Mouse (Mus musculus): Measurements from ENCODE around the gene Pbx4. TPM values are rescaled to one million over a fixed set of nuclear protein-coding genes. Genes with fewer than 3 reads are reported as not detected.

The Pbx4 gene
- polyA plus RNA-seq, 1 experiment from 2014 or later, result 2.0 TPM

DNA sequence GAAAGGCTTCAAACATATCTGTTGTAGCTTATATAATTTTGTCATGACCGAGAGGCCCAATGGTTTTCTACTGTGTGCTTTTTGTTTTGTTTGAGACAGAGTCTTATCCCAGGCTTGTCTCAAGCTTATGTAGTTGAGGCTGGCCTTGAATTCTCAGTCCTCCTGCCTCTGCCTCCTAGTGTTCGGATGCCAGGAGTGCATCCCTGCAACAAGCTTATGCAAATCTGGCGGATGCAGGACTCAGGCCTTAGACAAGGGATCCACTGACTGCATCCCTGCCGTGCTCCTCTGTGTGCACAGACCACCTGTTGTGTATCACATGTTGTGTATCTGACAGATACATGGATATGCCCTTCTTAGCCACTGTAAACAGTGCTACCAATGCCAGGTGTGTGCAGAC is 28.5 kb downstream of the Pbx4 start:
- H3K4me1 ChIP-seq (ENCODE audit: control insufficient read depth, low read depth, low read length), result peaks cover 5% of the 10 kb centered on the region; the same call in 1 of the 2 replicates
- H3K9me3 ChIP-seq (replicated peaks; ENCODE audit: control insufficient read depth, low read length), result no peaks in the 10 kb centered on the region
- H3K36me3 ChIP-seq (ENCODE audit: control insufficient read depth, insufficient read depth), result no peaks in the 10 kb centered on the region
- no peak overlapping the region for H3K4me2 ChIP-seq (ENCODE audit: low read depth, low read length)
- H3K27me3 ChIP-seq (ENCODE audit: control insufficient read depth, insufficient read depth, low read depth, low read length), result no peaks in the 10 kb centered on the region
- no peak overlapping the region for H3K4me3 ChIP-seq (ENCODE audit: low read depth, low read length)
- 60% methylated on average over 4 of the region's 4 CpGs for WGBS (ENCODE audit: insufficient replicate concordance)
- H3K27ac ChIP-seq (ENCODE audit: low read length), result no peak overlapping the region
- no peak for ATAC-seq (ENCODE audit: low read depth)
- no peak overlapping the region for H3K9ac ChIP-seq (ENCODE audit: low read depth, low read length)

DNA sequence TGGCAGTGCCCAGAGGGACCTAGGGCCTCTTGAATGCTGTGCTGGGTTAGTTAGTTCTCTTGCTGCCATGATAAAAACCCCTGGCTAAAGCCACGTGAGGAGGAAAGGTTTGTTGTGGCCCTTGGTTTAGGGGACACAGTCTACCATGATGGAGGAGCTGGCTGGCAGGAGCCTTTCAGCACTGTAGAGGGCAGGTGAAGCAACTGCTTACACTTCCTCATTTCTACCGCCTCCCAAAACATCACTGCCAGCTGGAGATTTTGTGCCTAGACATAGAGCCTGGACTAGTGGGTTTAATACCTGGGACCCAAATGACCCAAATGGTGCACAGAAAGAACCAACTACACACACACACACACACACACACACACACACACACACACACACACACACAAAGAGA is 29.0 kb downstream of the Pbx4 start:
- no peak overlapping the region for H3K4me3 ChIP-seq (ENCODE audit: low read depth, low read length)
- WGBS (ENCODE audit: insufficient replicate concordance), result 31% methylated on average over 2 of the region's 2 CpGs

DNA sequence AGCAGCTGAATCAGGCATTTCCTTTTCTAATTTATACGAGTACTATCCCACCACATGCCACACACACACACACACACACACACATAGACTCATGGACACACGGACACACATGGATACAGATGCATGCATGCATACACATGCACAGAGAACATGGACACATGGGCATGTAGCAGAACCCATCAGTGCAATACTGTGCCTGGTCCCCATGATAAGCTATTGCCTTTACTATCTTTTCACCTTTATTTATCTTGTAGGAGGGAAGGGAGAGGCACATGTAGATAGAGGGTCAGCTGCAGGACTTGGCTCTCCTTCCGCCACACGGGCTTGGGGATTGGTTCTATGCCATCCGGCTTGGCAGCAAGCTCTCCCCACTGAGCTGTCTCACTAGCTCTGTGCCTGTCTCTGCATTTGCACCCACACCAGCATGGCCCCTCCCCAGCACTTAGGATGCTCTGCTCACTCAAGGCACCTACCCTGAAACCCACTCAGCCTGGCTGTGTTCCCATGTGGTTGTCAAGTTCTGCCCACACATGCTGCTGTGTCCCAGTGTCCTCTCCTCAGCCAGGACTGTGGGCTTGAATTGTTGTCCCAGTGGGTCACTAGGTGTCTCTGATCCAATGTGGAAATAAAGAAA is 31.2 kb downstream of the Pbx4 start:
- Histone ChIP-seq H3K4me1 (ENCODE audit: control insufficient read depth, low read depth, low read length) (peaks cover 5% of the 10 kb centered on the region; the same call in 1 of the 2 replicates), H3K27ac (ENCODE audit: low read length) (no peak overlapping the region), H3K4me3 (ENCODE audit: low read depth, low read length) (no peak overlapping the region), H3K9me3 (replicated peaks; ENCODE audit: control insufficient read depth, low read length) (no peaks in the 10 kb centered on the region), H3K4me2 (ENCODE audit: low read depth, low read length) (no peak overlapping the region), H3K36me3 (ENCODE audit: control insufficient read depth, insufficient read depth) (no peaks in the 10 kb centered on the region), H3K27me3 (ENCODE audit: control insufficient read depth, insufficient read depth, low read depth, low read length) (no peaks in the 10 kb centered on the region), H3K9ac (ENCODE audit: low read depth, low read length) (no peak overlapping the region)
- WGBS (ENCODE audit: insufficient replicate concordance), result 54% methylated on average over 5 of the region's 5 CpGs
- peak; percentile 51; the same call in 1 of the 2 replicates for ATAC-seq (ENCODE audit: low read depth)

More for the DNA sequence above, 29.0 kb downstream of the Pbx4 start:
- Histone ChIP-seq H3K27me3 (ENCODE audit: control insufficient read depth, insufficient read depth, low read depth, low read length) (no peaks in the 10 kb centered on the region), H3K9ac (ENCODE audit: low read depth, low read length) (no peak overlapping the region), H3K27ac (ENCODE audit: low read length) (no peak overlapping the region), H3K36me3 (ENCODE audit: control insufficient read depth, insufficient read depth) (no peaks in the 10 kb centered on the region), H3K9me3 (replicated peaks; ENCODE audit: control insufficient read depth, low read length) (no peaks in the 10 kb centered on the region), H3K4me2 (ENCODE audit: low read depth, low read length) (no peak overlapping the region), H3K4me1 (ENCODE audit: control insufficient read depth, low read depth, low read length) (peaks cover 5% of the 10 kb centered on the region; the same call in 1 of the 2 replicates)
- ATAC-seq (ENCODE audit: low read depth), result no peak

DNA sequence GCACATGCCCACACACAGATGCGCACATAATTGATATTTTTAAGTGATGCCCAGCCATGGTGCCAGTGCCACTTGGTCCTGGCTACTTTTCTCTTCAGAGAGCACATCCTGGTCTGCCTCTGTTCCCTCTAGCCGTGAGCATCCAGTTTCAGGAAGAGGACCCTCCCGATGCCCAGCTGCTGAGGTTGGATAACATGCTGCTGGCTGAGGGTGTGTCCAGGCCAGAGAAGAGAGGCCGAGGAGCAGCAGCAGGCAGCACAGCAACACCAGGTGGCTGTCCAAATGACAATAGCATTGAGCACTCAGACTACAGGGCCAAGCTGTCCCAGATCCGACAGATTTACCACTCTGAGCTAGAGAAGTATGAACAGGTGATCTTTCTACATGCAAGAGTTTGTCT is 31.9 kb downstream of the Pbx4 start:
- ATAC-seq (ENCODE audit: low read depth), result no peak
- Histone ChIP-seq H3K27me3 (ENCODE audit: control insufficient read depth, insufficient read depth, low read depth, low read length) (no peaks in the 10 kb centered on the region), H3K4me3 (ENCODE audit: low read depth, low read length) (no peak overlapping the region), H3K27ac (ENCODE audit: low read length) (no peak overlapping the region), H3K9ac (ENCODE audit: low read depth, low read length) (no peak overlapping the region), H3K36me3 (ENCODE audit: control insufficient read depth, insufficient read depth) (no peaks in the 10 kb centered on the region), H3K4me1 (ENCODE audit: control insufficient read depth, low read depth, low read length) (peaks cover 5% of the 10 kb centered on the region; the same call in 1 of the 2 replicates), H3K4me2 (ENCODE audit: low read depth, low read length) (no peak overlapping the region), H3K9me3 (replicated peaks; ENCODE audit: control insufficient read depth, low read length) (no peaks in the 10 kb centered on the region)
- 60% methylated on average over 5 of the region's 5 CpGs for WGBS (ENCODE audit: insufficient replicate concordance)

DNA sequence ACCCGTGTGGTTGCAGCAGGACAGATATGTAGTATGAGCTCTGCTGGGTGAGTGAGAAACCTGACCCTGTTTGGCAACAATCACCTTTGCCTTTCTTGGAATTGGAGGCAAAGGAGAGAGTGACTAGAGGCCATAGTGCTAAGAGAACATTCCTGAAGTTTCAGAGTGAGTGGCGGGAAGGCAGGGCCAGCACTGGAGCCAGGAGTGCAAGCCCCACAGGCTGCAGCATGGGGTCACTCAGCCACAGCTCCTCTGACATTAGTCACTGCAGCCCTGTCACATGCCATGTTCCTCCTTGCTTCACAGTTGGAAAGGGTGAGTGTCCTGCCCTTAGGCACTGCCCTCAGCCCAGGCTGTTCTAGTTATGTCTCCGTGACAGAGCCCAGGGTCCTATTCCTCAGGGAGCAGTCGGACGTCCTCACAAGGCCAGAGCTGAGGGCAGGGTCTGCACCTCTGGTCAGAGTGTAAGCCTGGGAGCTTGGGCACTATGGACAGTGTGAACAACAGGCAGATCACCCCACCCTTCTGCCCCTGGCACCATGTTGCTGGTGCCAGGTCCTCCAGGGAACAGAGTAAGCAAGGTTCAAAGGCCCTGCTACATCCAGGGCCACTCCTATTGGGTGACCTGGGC is 35.5 kb downstream of the Pbx4 start:
- no peaks in the 10 kb centered on the region for H3K9me3 ChIP-seq (replicated peaks; ENCODE audit: control insufficient read depth, low read length)
- WGBS (ENCODE audit: insufficient replicate concordance), result 74% methylated on average over 5 of the region's 5 CpGs
- no peak overlapping the region for H3K4me3 ChIP-seq (ENCODE audit: low read depth, low read length)
- no peaks in the 10 kb centered on the region for H3K36me3 ChIP-seq (ENCODE audit: control insufficient read depth, insufficient read depth)
- H3K4me2 ChIP-seq (ENCODE audit: low read depth, low read length), result no peak overlapping the region
- no peak for ATAC-seq (ENCODE audit: low read depth)
- H3K27ac ChIP-seq (ENCODE audit: low read length), result no peak overlapping the region
- H3K27me3 ChIP-seq (ENCODE audit: control insufficient read depth, insufficient read depth, low read depth, low read length), result no peaks in the 10 kb centered on the region
- H3K9ac ChIP-seq (ENCODE audit: low read depth, low read length), result no peak overlapping the region
- H3K4me1 ChIP-seq (ENCODE audit: control insufficient read depth, low read depth, low read length), result peaks cover 5% of the 10 kb centered on the region; the same call in 1 of the 2 replicates

DNA sequence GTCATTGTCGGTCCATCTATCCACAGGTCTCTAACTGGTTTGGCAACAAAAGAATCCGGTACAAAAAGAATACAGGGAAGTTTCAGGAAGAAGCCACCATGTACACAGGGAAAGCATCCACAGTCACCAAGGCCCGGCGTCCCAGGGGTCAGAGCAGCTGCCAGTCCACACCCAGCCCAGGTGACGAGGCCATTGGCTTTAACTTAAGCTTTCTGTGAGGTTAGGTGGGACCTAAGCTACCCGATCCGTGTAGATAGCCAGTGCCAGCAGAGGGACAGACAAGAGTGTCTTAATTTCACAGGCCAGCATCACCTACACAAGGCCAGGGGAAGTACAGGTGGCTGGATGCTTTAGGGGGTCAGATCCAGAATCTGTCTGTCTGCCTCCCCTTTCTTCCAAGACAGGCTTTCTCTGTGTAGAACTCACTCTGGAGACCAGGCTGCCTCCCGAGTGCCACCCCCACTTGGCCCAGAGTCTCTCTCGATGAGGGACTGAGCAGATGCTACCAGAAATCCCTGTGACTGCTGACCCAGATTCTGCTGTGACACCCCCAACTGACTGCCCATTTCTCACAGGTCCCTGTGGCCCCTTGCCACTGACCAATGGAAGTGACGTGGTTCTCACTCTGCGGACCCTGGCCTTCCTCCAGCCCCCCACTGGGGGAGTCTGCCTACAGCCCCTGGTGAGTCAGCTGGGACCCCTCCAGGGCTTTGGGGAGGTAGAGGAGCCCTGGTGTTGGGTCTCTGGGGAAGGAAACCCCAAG is 37.9 kb downstream of the Pbx4 start:
- Histone ChIP-seq H3K4me3 (ENCODE audit: low read depth, low read length) (no peak overlapping the region), H3K4me1 (ENCODE audit: control insufficient read depth, low read depth, low read length) (no peaks in the 10 kb centered on the region), H3K9ac (ENCODE audit: low read depth, low read length) (no peak overlapping the region), H3K9me3 (replicated peaks; ENCODE audit: control insufficient read depth, low read length) (no peaks in the 10 kb centered on the region), H3K27me3 (ENCODE audit: control insufficient read depth, insufficient read depth, low read depth, low read length) (no peaks in the 10 kb centered on the region), H3K27ac (ENCODE audit: low read length) (no peak overlapping the region), H3K4me2 (ENCODE audit: low read depth, low read length) (no peak overlapping the region), H3K36me3 (ENCODE audit: control insufficient read depth, insufficient read depth) (no peaks in the 10 kb centered on the region)
- 67% methylated on average over 11 of the region's 11 CpGs for WGBS (ENCODE audit: insufficient replicate concordance)
- no peak for ATAC-seq (ENCODE audit: low read depth)

DNA sequence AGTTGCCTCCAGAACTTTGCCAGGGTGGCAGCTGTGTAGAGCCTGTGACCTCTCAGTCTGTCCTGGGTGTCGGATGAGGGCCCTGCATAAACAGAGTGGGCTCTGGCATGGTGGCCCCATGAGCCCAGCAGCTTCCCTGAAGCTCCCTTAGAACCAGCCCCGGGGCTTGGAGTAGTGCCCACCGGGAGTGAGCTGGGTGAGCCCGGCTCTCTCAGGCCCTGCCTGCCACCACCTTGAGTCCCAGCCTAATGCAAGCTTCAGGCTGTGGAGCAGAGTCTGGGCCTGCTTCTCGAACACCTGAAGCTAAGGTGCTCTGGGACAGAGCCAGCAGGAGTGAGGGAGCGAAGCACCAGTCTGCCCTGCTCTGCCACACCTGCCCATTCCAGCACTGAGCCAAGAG is 38.6 kb downstream of the Pbx4 start:
- Histone ChIP-seq H3K4me1 (ENCODE audit: control insufficient read depth, low read depth, low read length) (no peaks in the 10 kb centered on the region), H3K4me2 (ENCODE audit: low read depth, low read length) (no peak overlapping the region), H3K4me3 (ENCODE audit: low read depth, low read length) (no peak overlapping the region), H3K36me3 (ENCODE audit: control insufficient read depth, insufficient read depth) (no peaks in the 10 kb centered on the region), H3K27ac (ENCODE audit: low read length) (no peak overlapping the region), H3K27me3 (ENCODE audit: control insufficient read depth, insufficient read depth, low read depth, low read length) (no peaks in the 10 kb centered on the region), H3K9me3 (replicated peaks; ENCODE audit: control insufficient read depth, low read length) (no peaks in the 10 kb centered on the region), H3K9ac (ENCODE audit: low read depth, low read length) (no peak overlapping the region)
- 75% methylated on average over 6 of the region's 6 CpGs for WGBS (ENCODE audit: insufficient replicate concordance)
- no peak for ATAC-seq (ENCODE audit: low read depth)

DNA sequence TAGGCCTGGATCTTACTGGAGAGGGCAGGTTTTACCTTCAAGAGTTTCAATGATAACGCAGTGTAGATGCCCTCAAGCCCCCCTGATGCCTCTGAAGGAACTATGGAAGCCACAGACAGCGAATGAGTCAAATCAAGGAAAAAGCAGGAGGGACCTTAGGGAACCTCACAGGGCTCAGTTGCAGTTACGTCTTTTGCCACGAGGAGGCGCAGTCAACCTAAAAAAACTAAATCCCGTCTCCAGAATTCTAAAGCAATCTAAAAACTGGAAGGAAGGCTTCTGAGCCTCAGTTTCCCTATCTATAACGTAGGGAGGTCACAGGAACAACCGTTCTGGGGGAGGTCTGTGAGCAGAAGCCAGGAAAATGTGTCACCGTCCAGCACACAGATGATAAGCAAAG is 41.9 kb downstream of the Pbx4 start:
- Histone ChIP-seq H3K9me3 (replicated peaks; ENCODE audit: control insufficient read depth, low read length) (no peaks in the 10 kb centered on the region), H3K9ac (ENCODE audit: low read depth, low read length) (no peak overlapping the region), H3K4me1 (ENCODE audit: control insufficient read depth, low read depth, low read length) (no peaks in the 10 kb centered on the region), H3K4me3 (ENCODE audit: low read depth, low read length) (no peak overlapping the region), H3K27me3 (ENCODE audit: control insufficient read depth, insufficient read depth, low read depth, low read length) (peaks cover 2% of the 10 kb centered on the region; the same call in 1 of the 2 replicates), H3K36me3 (ENCODE audit: control insufficient read depth, insufficient read depth) (no peaks in the 10 kb centered on the region), H3K27ac (ENCODE audit: low read length) (no peak overlapping the region), H3K4me2 (ENCODE audit: low read depth, low read length) (no peak overlapping the region)
- 10% methylated on average over 9 of the region's 9 CpGs for WGBS (ENCODE audit: insufficient replicate concordance)
- no peak for ATAC-seq (ENCODE audit: low read depth)

DNA sequence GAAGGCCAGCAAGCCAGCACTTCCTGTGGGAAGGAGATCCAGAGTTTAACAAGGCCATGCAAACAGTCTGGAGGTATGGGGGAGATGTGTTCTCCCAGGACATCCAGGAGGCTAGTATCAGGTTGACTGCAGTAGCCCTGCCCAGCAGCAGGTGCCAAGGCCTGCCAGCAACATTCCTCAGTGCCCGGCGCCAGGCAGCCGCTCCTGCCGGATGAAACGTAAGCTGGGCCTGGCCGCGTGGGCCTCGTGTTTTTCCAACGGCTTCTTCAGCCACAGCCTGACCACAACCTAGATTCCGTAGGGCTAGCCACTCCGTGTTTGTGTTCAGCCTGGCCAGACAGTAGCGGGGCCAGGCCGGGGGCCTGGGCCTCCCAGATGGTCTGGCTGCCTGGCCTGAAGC is 42.4 kb downstream of the Pbx4 start:
- Histone ChIP-seq H3K36me3 (ENCODE audit: control insufficient read depth, insufficient read depth) (no peaks in the 10 kb centered on the region), H3K27me3 (ENCODE audit: control insufficient read depth, insufficient read depth, low read depth, low read length) (peaks cover 7% of the 10 kb centered on the region), H3K27ac (ENCODE audit: low read length) (no peak overlapping the region), H3K9ac (ENCODE audit: low read depth, low read length) (no peak overlapping the region), H3K4me2 (ENCODE audit: low read depth, low read length) (no peak overlapping the region), H3K4me3 (ENCODE audit: low read depth, low read length) (no peak overlapping the region), H3K9me3 (replicated peaks; ENCODE audit: control insufficient read depth, low read length) (no peaks in the 10 kb centered on the region), H3K4me1 (ENCODE audit: control insufficient read depth, low read depth, low read length) (no peaks in the 10 kb centered on the region)
- WGBS (ENCODE audit: insufficient replicate concordance), result 62% methylated on average over 13 of the region's 13 CpGs
- no peak for ATAC-seq (ENCODE audit: low read depth)
